Mouse (Mus musculus) brain, embryonic 14.5 days (tissue): ENCODE measurements at regions not wholly inside any gene's neighbourhood (a gene's known extent, or its start where the extent isn't known, plus 50 kb on each side); places are given as distances from the start of the nearest gene placed in this dataset.

Experiments used
- CTCF ChIP-seq: fragments of 200-500 bp; IDR thresholded peaks from 2 replicates; pipeline ENCODE4 v1.5.1; 2012; ENCODE audit warnings: inconsistent platforms, mild to moderate bottlenecking, moderate library complexity, borderline replicate concordance; ENCODE audit not compliant: insufficient read depth, insufficient read length; ENCODE audit errors: extremely low read depth
- POLR2A ChIP-seq: fragments of 200-500 bp; IDR thresholded peaks from 2 replicates; pipeline ENCODE4 v1.6.1; 2012; ENCODE audit warnings: mild to moderate bottlenecking, inconsistent platforms, borderline replicate concordance; ENCODE audit not compliant: poor library complexity, insufficient read depth, insufficient read length, severe bottlenecking; ENCODE audit errors: extremely low read depth

- no peak for TF ChIP-seq CTCF
- TF ChIP-seq POLR2A, result no peak
These were observed 391.0 kb downstream of the Cypt12 start for GRCm38 (mm10) chr3:18339189-18339588.
